Mouse (Mus musculus) frontal cortex, adult (tissue): ENCODE data around the gene Kansl2.

Source experiments
- ATAC-seq: cut with Nextera tagmentation; 2 replicates; pipeline ENCODE4 v1.9.2; 2017; ENCODE audit warnings: mild to moderate bottlenecking, moderate library complexity, mixed read lengths; ENCODE audit not compliant: low TSS enrichment

The Kansl2 gene

DNA sequence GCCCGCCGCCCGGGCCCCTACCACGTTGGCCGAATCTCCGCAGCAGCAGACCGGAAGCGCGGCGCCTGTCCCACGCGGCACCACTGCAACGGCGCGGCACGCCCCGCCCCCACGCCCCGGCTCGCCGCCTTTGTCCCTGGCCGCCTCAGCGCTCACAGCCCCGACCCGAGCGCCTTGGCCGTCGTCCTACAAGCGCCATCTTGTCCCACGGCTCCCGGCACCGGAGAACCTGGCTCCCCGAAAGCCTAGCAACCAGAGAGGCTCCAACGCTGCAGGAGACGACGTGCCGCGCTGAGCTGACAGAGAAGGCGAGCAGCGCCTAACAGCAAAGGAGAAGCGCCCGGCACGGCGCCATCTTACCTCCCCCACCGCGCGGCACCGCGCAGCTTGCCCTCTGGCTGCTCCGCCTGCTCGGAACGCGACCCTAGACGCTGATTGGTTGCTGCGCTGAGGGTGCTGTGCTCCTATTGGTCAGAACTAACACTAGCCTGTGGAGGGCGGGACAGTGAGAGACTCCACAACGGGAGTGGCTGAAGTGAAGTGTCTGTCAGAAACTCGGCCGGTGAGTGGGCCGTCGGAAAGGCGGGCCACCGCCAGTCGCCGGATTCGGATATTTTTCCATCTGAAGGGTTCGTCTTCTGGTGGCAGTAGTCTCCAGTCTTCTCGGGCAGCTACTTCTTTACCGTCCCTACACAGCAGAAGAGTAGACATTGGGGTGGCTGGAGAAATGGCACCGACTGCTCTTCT, at the start of gene Kansl2:
Gene Kansl2 (minus strand): TSS at position 384 of the 747 bp plus-strand sequence.
- ATAC-seq: peak; percentile 98

GRCm38 (mm10) chr15:98582996-98583395, 48.9 kb upstream of the Kansl2 start:
- no peak for ATAC-seq

- peak; percentile 59; the same call in 1 of the 2 replicates for ATAC-seq
Measured at GRCm38 (mm10) chr15:98582410-98582809, 48.3 kb upstream of the Kansl2 start.

GRCm38 (mm10) chr15:98579795-98580464, 45.9 kb upstream of the Kansl2 start:
- peak; percentile 84 for ATAC-seq

DNA sequence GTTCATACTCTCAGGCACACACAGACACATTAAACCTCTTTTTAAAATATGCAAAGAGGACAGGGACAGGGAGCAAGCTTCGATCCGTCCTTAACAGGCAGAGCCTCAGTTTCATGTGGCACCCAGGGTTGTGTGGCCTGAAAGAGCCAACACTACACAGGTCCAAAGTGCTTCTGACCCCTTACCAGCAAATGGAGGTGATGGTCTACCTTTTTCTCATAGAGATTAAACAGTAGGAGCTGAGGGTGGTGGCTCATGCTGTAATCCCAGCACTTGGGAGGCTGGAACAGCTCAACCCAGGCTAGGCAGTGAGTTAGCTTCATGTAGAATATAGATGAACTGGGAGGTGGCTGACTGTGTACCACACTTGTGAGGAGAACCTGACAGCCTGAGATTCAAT, 45.2 kb upstream of the Kansl2 start:
- no peak for ATAC-seq

- ATAC-seq: no peak
Measured at GRCm38 (mm10) chr15:98573293-98573692, 39.2 kb upstream of the Kansl2 start.

DNA sequence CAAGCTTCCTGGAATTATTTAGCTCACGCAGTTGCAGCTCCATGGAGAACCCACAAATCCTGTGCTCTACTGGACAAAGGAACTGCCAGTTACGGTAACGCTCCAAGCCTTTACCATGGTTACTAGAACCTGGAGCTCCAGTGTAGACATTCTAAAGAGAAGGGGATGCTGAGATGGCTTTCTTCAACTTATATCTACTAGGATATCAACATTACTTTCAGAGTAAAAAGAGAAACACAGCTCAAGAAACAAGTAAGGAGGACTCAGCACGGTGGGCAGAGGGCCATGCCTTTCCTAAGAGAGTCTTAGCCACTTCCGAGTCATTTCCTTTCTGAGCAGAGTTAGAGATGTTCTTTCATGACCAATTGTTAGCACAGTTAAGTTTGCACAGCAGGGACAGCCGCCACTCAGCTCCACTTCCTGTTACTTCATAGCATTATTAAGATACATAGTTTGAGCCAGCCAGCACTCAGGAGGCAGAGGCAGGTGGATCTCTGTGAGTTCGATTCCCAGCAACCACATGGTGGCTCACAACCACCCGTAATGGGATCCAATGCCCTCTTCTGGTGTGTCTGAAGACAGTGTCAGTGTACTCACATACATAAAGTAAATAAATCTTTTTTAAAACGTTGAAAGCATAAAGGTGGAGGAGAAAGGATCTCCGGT, 36.9 kb upstream of the Kansl2 start, which contains the start of the genes Ccnt1 and 4930415O20Rik:
Gene Ccnt1 (minus strand): TSS at position 51 of the 666 bp plus-strand sequence.
Gene 4930415O20Rik (plus strand): TSS at position 132 of the 666 bp plus-strand sequence.
- ATAC-seq: no peak

- ATAC-seq: no peak
Measured at GRCm38 (mm10) chr15:98569795-98570365, 35.8 kb upstream of the Kansl2 start.

DNA sequence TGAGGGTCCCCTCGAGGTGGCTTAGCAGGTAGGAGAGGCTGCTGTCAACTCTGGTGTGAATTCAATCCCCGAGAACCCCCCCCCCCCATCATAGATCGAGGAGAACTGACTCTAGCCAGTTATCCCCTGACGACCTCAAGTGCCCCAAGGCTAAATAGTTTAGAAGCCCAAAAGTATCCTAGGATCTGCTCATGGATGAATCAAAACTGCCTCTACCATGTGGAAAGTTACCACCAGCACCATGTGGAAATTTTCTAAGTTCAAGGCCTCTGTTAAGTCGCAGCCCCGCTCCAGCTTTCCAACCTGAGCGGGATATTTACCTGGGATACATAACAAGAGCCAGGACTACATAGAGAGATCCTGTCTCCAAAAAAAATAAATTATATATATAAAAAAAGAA, 35.2 kb upstream of the Kansl2 start:
- no peak for ATAC-seq

DNA sequence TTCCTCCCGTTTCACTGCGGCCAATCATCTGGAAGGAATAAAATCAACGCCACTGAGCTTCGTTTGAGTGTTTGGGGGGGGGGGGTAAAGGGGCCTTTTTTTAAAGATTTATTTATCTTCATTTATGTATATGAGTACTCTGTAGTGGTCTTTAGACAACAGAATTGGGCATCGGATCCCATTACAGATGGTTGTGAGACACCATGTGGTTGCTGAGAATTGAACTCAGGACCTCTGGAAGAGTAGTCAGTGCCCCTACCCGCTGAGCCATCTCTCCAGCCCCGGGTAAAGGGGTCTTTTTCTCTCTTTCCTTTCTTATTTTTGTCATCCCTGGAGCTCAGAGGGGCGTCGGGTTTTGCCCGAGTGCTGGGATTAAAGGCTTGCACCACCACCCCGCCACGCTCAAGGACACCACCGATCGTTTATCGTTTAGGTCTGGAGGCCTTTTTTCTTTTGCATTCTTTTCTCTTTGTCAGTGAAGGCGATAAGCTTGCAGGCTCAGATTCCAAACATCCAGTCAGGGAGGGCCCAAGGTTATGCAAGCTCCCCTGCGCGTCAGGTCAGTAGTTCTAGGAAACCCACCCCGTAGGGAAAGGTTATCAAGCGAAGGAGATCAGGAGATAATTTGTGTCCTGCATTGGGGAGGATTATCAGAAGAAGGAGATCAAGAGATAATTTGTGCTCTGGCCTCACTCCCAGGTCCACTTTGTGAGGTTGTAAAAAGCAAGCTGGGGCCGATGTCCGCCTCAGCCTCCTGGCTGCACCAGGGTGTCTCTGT, 34.4 kb upstream of the Kansl2 start:
- no peak for ATAC-seq

GRCm38 (mm10) chr15:98567278-98568134, 33.4 kb upstream of the Kansl2 start:
- peak; percentile 94 for ATAC-seq

DNA sequence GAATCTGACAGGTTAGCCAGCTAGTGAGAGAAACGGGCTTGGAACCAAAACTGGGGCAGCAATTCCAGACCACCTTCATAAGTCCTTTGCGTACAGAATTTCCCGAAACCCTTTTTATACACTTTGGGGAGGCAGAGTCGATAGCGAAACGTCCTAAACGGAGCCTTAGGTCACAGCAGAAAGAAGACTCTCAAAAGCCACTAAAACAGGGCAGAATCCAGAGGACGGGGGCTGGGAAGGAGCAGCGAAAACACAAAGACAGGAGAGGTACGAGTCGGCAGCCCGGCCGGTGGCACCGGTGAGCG, 32.9 kb upstream of the Kansl2 start:
- no peak; the same call in 1 of the 2 replicates for ATAC-seq

GRCm38 (mm10) chr15:98557186-98557585, 23.1 kb upstream of the Kansl2 start:
- ATAC-seq: no peak

- ATAC-seq: no peak
Measured at GRCm38 (mm10) chr15:98555881-98556280, 21.8 kb upstream of the Kansl2 start.

GRCm38 (mm10) chr15:98552758-98553157, 18.7 kb upstream of the Kansl2 start:
- no peak for ATAC-seq

DNA sequence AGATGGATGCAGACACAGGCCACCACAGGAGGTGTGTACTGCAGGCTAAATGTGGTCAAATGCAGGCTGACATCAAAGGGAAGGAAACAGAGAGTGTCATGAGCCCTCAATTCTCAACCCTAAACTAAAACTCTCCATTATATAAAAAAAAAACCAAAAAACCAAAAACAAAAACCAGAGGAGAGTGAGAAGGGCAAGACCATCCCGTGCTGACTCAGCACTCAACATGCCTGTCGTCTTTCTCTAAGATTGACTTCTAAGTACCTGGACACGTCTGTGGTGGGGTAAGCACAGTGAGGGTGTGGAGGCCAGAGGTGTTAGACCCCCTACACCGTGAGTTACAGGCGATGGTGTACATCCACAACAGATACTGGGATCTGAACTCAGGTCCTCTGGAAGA, 12.8 kb upstream of the Kansl2 start:
- no peak for ATAC-seq

GRCm38 (mm10) chr15:98545151-98545550, 11.1 kb upstream of the Kansl2 start:
- ATAC-seq: no peak

DNA sequence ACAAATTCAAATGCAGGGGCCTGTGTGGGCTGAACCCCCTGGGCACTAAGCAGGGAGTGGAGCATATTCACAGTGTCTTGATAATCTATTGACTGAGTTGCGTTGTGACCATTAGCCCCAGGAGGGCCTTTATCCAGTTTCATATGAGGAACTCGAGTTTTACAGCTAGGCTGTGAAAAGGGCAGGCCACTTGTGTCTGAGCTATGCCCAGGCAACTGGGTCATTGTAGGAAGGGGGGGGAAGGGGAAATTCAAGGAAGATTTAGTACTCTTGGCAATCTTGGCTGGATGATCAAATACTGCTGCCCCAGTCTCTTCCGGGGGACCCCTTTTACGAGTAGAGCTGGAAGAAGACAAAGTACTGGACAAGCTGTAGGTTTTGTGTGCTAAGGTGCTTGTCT, 9.3 kb upstream of the Kansl2 start:
- ATAC-seq: no peak

DNA sequence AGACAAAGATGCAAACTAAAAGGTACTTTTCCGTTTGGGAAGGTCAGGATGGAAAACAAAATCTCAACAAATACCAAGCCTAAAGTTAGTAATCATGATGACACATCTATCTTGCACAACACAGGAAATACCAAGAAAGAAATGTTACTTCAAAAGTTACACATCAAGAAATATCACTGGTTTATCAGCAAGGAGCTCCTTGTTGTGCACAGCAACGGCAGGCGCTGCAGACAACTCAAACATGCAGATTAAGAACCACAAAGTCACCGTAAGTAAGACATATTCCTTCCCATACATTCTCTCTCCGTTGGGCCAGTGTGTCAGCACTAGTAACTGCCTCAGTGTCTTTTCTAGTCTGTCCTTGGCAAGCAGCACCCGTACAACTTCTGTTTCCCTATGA, 7.0 kb upstream of the Kansl2 start:
- ATAC-seq: no peak

DNA sequence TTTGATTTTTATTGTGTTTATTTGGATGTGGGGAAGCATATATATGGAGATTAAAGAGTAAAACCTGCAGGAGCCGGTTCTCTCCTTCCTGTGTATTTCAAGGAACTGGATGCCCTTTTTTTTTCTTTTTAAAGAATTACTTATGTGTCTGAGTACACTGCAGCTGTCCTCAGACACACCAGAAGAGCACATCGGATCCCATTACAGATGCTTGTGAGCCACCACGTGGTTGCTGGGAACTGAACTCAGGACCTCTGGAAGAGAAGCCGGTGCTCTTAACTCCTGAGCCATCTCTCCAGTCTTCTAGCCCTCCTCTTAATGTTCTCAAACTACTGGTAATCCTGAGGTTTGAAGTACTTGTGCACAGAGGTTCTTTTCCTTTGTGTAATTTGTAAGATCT, 3.9 kb upstream of the Kansl2 start:
- ATAC-seq: no peak
